Mouse (Mus musculus) bone marrow macrophage, adult 2 months (primary cell): Measurements from ENCODE around the gene Hnrnpa0.
"Not testable (repeated sequence)": the region's sequence is repeated elsewhere in the genome, so short reads cannot be mapped to it uniquely, and the experiment has no call there.

Experiments
- CTCF ChIP-seq: IDR thresholded peaks from 2 replicates; pipeline ENCODE4 v1.5.1; 2012; ENCODE audit warnings: low read depth, mild to moderate bottlenecking, low read length, moderate library complexity
- POLR2A ChIP-seq: IDR thresholded peaks from 2 replicates; pipeline ENCODE4 v1.6.1; 2012; ENCODE audit warnings: mild to moderate bottlenecking, low read depth, low read length, borderline replicate concordance

- TF ChIP-seq CTCF, POLR2A: not testable (repeated sequence)
Observed at GRCm38 (mm10) chr13:58146603-58147002, 18.2 kb upstream of the Hnrnpa0 start.
